Mouse (Mus musculus) urinary bladder, adult 18-20 months (tissue): ENCODE measurements around the gene Gpx8.

Experiments
- DNase-seq, 2 experiments: peaks; one replicate each; pipeline ENCODE4 v3.0.0; 2022; ENCODE audit warnings: low spot score in 2 of 2, mixed read lengths in 2 of 2

Gpx8 gene

DNA sequence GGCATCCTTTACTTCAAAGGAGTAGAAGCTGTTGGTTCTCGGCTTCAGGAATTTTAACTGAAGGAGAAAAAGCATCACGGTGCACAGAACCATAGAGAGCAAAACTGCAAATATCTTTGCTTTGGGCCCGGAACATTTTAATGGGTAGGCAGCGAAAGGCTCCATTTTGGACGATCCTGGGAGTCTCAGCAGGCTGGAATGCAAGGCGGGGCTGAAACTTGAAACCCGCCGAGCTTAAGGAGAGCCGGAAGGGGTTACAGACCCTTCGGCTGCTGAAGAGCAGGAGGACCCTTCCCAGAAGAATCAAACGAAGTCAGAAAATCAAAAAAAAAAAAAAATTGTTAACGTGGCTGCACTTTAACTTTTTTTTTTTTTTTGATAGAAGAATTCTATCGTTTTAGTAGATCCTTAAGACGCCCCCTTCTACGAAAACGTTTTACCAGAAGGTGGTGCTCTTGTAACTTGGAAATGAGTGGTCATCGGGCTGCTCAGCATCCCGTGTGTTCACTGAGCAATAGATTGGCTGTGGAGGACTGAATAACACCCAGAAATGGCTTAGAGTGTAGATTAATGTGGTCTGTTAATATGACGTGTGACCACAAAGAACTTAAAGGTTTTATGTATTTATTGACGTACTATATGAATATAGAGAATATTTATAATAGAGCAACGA, at the start of gene Gpx8:
Gpx8 (minus strand) TSS at position 200 of the 673 bp plus-strand sequence.
- DNase-seq = peak; percentile 35 to 54

DNA sequence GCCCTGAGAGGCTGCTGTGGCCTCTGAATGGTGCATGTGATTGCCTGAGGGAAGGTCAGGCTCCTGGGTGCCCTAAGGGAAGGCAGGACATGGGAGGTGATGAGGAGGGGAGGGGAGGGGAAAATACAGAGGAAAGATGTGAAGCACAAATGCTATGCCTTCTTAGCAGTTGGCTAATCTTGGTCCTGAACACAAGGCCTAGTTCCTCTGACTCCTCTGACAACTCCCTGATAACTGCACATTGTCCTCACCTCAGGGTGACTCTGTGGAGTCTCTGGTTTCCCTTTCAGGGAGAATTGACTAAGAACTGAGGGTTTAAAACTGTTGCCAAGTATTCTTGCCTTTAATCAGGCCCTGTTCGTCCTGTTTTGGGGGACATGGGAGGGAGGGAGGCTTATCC, 48.4 kb upstream of the Gpx8 start:
- DNase-seq = no peak

DNA sequence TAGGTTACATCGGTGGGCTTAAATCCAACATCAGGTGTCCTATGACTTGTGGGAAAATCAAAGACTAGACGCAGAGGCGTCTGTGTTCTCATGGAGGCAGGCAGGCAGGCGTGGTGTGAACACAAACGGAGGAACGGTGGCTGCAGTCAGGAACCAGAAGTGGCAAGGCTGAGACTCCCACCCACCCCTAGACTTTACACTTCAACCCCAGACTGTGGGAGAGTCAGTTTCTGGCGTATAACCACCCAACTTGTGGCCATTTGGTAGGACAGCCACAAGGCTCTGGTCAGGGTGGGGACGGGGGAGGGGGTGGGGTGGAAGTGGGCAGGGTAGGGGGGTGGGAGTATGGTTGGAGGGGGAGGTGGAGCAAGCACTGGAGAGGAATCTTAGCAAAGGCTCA, 44.3 kb upstream of the Gpx8 start:
- DNase-seq = no peak

DNA sequence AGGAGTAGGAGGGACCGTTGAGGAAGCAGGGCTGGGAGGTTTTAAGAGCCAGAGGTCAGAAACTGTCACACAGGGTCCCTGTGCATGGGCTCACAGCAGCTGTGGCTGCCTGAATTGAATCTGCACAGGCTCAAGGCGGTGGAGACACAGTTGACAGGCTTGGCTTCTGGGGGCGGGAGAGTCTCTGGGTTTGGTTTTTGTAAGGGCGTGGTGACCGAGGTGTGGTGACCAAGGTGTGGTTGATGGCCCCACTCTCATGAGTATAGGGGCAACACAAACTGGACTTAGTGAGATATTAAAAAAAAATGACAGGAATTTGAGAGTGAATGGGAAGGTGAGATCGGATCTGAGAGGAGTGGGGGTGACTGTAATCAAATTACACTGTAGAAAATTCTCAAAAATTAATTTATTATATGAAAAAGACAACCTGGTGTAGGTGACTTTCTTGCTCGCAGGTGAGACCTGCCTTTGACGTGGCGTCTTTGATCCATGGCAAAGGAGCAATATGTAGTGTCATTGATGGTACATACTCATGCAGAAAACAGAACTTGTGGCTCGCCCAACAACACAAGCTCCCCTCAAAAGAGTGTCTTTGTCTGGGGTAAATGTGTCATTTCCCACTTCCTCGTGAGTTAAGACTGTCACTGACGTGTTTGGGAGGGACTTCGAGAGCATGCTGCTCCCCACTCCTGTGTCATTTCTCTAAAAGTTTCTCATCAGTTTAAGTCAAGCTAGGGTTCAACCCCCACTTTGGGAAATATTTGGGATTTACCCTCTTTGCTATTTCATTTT, 41.2 kb upstream of the Gpx8 start:
- no peak for DNase-seq

DNA sequence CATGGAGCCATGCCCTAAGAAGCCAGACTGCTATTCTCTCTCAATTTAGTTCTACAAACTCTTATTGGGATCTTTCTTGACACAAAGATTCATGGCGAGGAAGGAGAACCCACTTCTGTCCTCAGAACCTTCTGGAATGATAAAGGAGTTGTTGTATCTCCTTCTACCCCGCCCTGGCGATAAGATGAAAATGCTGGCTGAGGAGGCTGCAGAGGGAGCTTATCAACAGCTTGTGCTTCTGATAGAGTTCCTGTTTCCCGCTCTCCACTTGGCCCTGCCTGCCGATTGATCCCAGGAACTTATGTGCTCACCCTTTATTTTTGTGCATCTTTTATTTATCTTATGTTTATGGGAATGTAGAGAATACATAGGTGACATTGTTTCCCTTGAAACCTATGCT, 38.5 kb upstream of the Gpx8 start:
- no peak for DNase-seq

DNA sequence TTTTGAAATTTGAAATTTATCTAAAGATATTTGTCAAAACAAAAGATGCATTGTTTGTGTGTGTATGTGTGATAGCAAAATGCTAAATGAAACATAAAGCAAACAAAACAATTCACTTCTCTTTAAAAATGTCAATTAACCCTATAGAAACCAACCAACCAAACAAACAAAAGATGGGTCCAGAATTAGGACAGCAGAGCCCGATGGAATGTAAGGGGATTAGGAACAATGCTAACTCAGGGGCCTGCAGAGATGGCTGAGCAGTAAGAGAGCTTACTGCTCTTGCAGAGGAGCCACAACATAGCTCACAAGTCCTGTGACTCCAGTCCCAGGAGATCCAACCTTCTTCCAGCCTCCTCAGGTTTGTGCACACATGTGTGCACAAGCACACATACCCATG, 35.9 kb upstream of the Gpx8 start:
- no peak for DNase-seq

DNA sequence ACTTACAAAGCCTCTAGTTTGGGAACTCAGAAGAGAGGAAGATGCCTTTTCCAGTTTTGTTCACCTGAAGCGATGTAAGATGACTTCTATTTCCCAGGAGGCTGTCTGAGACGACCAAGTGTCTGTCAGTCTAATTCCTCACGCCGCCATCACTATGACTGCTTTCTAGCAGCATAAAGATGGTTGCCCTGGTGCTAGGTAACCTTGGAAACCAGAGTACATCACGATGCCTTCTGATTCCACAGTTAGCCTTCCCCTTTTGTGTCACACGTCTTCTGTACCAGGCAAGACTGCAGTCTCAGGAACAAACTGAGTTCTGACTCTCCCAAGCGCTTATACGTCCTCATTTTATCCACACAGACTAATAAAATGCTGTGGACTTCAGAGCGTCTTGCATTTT, 32.8 kb upstream of the Gpx8 start:
- no peak for DNase-seq

DNA sequence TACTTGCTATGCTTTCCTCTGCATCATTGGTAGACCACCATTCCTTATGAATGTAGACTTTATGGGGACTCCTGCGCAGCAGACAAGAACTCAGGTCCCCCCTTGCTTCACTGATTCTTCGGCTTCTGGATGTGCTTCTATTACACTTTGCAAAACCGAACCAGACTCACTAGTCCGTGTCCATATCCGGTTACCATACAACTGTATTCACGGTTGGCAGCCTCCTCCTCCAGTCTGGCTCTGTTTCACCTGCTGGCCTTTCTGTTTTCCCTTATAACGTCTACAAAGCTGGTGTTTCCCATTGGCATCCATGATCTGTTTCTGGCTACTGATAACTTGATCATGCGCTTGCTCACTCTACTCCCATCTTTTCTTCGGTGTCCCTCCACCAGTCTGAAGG, 18.3 kb upstream of the Gpx8 start:
- DNase-seq = no peak

DNA sequence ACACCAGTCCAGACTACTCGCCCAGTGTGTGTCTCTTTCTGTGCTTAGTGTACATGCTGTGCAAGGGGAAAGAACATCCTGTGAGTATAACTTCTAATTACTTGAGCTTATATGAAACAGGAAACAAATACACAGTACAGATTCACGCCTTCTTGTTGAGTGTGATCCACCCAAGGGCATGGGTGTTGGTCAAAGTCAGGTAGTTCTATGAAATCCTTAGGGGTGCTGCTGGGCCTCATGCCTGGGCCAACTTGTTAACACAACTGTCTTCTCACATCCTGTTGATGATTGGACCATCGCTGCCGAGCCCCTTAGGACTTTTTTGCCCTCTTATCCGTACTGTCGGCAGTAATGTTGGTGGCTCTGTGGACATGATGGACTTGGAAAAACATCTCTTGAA, 15.5 kb upstream of the Gpx8 start:
- DNase-seq = no peak

DNA sequence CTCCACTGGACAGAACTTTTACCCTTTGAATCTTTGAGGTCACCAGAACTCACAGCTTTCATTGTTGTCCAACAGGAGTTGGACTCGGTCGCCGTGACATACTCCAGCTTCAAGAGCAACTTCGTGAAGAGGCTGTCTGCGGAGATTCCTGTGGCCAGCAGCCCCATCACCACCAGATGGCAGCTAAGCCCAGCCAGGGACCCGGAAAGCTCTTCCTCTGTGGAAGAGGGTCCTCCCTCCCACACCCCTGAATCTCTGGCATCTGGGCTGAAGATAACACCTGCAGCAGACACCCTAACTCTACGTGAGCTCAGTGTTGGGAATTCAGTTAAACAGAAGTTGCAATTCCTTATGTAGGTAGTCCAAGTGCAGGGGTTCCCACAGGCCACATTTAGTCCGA, 9.6 kb upstream of the Gpx8 start:
- no peak for DNase-seq

DNA sequence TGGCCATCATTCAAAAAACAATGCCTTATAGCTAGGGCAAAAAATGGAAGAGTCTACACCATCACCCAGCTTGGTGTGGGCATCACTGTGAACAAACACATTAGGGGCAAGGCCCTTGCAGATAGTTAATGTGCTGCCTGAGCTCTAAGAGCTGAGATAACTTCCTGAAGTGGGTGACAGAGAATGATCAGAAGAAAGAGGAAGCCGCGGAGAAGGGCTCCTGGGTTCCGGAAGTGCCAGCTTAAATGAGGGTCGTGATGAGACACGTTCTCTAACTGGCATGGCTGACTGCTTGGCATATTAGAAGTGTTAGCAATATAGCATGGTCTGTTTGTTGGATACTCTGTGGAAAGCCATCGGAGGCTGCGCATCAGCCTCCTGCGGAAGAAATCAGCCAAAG, 8.0 kb upstream of the Gpx8 start:
- no peak for DNase-seq

DNA sequence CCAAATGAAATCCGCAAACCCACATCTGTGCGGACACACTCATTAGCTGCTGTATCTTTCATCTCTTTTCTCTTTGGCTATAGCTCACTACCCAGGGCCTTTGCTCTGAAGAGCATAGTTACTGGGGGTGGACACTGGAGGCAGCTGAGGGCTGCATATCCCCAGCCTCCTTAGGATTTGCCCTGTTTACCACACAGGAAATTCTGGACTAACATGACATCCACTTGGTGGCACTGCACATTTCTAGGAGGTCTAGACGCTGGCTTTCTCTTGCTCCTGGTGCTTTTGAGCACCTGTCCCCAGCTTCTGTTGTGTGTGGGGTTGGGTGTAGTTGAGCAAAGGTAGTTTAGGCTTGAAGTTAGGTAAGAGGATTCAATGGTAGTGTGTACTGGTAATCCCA, 1.4 kb upstream of the Gpx8 start:
- no peak for DNase-seq

DNA sequence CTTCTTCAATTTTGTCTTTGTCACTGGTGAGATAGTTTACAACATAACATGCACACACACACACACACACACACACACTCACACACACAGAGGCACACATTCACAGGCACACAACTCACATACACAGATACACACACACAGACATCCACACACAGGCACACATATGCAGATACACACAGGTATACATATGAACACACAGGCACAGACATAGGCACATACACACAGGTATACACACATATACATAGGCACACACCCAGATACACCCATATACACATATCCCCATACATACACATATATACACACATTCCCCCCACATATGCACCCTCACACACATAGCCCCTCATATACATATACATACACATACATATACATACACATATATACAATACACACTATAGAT, 808 bp upstream of the Gpx8 start:
- no peak for DNase-seq

DNA sequence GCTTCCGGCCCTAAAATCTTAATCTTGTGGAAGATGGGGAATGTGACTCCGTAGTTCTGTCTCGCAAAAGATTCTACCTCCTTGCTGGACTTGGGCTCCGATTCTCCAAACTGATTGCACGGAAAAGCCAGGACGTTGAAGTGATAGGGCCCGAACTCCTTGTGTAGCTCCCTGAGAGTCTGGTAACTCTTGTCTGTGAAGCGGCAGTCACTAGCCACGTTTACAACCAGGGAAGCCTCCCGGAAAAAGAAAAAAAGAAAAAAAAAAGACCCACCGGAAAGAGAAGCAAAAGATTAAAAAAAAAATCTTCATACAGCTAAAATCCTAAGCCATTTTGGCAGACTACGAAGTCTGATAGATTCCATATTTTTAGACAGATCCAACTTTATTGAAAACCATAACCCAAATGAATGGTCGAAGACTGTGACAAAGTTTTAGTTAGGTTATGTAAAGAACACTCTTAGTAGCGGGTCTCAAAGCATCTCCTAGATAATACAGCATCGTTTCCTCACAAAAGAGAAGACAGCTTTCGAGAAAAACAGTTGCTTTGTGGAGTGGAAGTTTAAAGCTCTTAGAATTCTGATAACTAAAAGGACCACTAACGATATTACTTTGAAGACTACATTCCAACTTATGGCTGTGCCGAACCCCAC, 626 bp downstream of the Gpx8 start:
- no peak for DNase-seq

DNA sequence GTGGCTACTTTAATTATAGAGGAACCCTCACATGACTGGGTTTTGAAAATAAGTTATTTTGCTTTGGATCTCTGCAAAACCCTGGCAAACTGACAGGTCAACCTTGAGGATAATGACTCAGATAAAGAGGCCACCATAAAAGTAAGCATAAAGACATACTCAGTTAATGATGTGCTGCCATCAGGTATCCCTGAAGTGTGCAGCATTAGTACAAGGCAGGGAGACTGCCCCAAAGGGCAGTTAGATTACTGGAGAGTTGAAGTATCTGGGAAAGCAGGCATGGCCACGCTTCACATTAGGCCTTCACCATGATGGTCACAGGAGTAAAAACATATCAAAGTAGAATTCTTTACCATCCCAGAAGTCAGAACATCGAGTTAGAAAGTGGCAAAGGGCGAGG, 1.3 kb downstream of the Gpx8 start:
- DNase-seq = no peak

DNA sequence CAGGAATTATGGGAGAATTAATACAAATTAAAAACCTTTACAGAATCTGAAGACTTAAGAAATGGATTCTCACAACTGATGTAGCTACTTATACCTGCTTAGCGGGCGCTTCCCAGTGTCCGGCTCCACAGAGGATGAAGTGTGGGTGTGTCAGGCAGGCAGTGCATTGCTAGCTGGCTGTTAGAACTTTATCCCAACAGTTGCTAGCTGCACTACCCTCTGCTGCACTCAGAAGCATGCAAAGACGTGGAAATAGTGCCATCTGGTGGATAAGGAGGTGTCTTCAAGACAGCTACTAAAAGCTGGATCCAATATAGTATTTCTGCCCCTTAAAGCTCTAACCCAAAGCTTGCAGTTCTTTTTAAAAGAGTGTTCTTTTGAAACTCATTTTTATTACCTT, 10.4 kb downstream of the Gpx8 start:
- DNase-seq = peak; percentile 39 to 70

DNA sequence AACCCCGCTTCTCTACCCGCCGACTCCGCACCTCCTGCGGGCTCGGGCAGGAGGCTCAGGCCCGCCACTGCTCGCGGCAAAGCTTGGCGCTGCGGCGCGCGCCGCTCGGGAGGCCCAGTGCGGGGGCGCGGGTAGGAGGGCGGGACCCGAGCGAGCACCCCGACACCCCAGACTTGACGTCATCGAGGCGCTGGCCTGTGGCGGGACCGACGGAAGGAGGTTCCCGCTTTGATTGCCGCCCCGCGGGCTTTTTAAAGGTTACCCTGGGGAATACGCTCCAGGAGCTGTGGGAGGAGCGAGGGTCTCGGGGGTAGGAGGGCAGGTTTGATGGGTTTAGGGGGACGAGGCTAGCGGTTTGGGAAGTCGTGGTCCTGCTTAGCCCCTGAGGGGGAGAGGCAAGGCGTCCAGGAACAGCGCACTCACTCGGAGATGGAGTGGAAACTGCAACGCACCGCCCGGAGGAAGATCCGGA, 11.2 kb downstream of the Gpx8 start, which contains the start of gene Cdc20b:
Cdc20b (plus strand) TSS at position 162 of the 472 bp plus-strand sequence.
- DNase-seq = peak; percentile 49 to 62

DNA sequence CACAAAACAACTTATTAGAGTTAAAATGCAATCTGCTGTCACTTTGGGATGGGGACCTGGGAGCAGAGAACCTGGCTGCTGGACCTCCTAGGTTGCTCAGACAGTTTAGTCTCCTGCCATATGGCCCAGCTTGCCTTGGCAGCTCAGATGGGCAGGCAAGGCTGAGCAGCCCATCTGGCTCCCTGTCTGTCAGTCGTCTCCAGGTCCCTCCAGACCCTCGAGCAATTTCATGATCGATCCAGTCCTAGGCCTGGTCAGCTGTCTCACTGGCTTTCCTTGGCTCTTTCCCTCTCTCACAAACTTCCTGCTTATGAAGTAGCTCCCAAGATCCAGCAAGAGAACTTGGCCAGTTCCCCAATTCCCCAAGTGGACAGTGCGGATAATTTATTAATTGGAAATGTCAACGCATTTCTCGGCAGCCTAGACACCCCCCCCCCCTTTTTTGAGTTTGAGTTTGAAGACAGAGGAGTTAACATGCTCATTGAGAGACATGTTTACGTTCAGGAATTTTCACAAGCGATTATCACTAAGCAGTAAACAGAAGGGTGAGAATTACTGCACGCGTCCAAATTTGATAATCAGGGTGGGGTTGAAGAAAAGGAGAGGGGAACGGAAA, 11.8 kb downstream of the Gpx8 start:
- DNase-seq = peak in 1 of 2 experiments; percentile 7

DNA sequence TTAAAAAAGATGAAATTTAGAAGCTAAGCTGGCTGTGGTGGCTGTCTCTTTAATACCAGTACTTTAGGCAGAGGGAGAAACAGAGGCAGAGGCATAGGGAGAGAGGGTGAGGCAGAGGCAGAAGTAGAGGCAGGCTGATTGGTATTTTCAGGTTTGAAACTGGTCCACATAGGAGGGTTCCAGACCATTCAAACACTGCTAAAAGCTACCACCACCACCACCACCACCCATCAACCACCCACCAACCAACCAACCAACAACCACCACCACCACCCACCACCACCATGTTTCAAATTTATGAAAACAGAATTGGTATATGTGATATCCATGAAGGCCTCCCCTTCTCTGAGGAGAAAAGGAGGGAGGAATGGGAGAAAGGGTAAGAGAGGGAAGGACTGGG, 13.4 kb downstream of the Gpx8 start:
- no peak for DNase-seq

DNA sequence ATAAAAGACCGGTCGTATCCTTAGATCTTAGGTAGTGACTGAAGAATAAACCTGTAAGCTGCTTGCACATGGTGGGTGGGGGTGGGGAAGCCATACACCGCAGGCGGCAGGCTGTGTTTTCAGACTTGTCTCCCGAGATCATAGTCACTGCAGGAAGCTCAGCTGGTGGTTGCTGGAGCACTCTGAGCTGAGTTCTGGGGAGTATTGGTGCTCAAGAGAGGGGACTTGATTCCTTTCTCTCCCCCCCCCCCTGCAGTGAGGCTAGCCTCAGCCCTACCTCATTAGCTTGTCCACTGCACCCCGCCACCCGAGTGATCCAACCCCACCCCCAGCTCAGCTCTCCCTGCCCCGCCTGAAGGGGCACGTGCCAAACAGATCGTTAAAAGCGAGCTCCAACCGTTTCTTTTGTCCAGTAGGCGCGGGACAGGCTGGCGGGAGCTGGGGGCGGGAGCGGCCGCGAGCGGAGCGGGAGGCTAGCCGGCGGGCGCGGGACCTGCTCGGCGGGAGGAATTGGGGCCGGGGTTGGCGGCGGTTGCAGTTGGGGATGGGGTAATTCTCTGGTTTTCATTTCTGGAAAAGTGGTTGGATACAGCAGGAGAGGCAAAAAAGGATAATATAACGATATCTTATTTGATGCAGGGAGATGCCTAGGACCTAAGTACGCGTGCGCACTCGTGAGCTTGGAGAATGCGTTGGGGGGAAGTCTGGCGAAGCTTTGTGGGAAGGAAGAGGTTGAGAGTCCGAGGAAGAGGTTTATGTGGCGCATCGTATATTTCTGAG, 14.2 kb downstream of the Gpx8 start:
- peak in 1 of 2 experiments; percentile 31 for DNase-seq

DNA sequence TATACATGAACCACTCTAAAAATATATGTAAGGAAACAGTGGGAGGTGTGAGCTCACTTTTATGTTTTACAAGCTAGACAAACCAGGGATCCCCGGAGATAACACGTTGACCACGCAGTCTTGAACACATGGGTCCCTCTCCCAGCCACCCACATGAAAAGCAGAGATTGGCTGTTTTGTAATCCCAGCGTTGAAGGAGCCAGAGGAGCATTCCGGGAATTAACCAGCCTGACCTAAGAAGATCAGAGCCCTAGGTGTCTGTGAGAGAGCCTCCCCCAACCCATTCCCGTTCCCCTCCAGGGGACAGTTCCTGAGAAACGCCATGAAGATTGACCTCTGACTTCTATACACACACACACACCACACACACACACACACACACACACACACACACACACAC, 14.9 kb downstream of the Gpx8 start:
- no peak for DNase-seq
